Mouse (Mus musculus) hindbrain, embryonic 12.5 days (tissue): Measurements from ENCODE around the gene Syt9. TPM values are rescaled to one million over a fixed set of nuclear protein-coding genes. Genes with fewer than 3 reads are reported as not detected.

Source experiments
- polyA plus RNA-seq: library from polyadenylated mRNA; unstranded; fragments of >200 nt; fragmentation: Nextera tagmentation; extraction: Ambion mirVana; gene quantifications from 2 replicates; pipeline ENCODE4 v1.2.1, GENCODE M21; 2016

Gene Syt9
- polyA plus RNA-seq, 1 experiment from 2014 or later: 5.1 TPM

Other genes starting within 250 kb of the Syt9 start
- not detected in 2 replicates for gene Olfr715, start 239.6 kb upstream of the Syt9 start, polyA plus RNA-seq
- not detected in 2 replicates for gene Olfr716, start 232.4 kb upstream of the Syt9 start, polyA plus RNA-seq
- gene Nlrp14, start 203.7 kb upstream of the Syt9 start, polyA plus RNA-seq: not detected in 2 replicates
- not detected in 2 replicates for gene Rbmxl2, start 161.3 kb upstream of the Syt9 start, polyA plus RNA-seq
- 14.7 and 15.2 TPM in 2 replicates for gene Olfml1, start 196.7 kb downstream of the Syt9 start, polyA plus RNA-seq
- 5.3 and 8.2 TPM in 2 replicates for gene Ppfibp2, start 224.5 kb downstream of the Syt9 start, polyA plus RNA-seq